Mouse (Mus musculus): Measurements from ENCODE around the gene Mbd3. TPM values are rescaled to one million over a fixed set of nuclear protein-coding genes. Genes with fewer than 3 reads are reported as not detected.
"Not testable (repeated sequence)": the region's sequence is repeated elsewhere in the genome, so short reads cannot be mapped to it uniquely, and the experiment has no call there.

Mbd3 gene
- total RNA-seq, 4 experiments from 2014 or later: 92.9 to 107 (median 97.0) TPM

DNA sequence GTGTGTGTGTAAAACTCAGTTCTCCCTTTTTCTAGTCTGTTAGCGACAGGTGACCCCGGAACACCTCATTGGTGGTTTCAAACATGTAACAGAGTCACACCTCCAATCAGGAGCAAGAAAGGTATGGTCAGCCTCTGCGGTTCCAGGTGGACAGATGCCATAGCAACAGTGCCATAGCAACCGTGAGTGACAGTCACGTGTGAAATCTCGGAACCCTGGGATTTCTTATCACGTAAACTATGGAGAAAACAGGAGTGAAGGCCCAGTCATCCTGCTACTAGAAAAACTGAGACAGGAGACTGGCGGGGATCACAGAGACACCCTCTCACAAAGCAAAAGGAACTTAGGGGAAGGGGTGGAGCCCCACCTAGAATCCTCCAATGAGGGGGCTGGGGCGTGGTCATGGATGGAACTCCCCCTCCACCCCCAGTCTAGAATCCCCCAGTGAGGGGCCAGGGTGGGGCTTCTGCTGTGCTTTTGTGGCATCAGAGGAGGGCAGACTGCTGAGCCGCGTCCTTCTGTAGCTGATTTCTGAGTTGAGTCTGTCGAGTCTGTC is 27.9 kb downstream of the Mbd3 start:
- DNase-seq (ENCODE audit: low spot score): no peak

DNA sequence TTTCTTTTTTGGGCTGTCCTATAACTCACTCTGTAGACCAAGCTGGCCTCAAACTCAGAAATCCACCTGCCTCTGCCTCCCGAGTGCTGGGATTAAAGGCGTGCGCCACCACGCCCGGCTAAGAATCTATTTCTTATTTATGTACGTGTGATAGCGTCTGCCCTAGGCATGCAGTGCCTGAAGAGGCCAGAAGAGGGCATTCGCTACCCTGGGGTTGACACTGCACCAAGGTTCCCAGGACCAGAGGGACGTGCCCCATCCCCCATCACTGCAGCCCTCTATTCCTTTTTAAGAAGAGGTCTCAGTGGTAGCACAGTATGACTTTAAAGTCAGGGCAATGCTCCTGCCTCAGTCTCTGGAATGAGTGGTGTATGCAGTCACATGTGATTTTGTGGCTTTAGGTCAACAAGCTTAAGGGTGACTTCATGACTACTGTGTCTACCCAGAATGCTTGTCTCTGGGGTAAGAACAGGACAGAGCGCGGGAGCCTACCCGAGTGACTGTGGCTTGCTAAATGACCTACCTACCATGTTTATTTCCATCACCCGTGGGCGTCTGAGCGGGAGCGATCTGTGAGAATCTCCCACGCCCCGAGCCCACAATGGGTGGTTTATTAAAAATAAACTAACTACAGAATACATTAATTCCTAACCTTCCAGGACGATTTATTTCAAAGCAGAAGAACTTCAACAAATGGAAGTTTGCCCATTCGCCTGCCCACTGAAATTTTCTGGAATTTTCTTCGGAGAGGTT is 29.2 kb downstream of the Mbd3 start:
- DNase-seq (ENCODE audit: low spot score): no peak

DNA sequence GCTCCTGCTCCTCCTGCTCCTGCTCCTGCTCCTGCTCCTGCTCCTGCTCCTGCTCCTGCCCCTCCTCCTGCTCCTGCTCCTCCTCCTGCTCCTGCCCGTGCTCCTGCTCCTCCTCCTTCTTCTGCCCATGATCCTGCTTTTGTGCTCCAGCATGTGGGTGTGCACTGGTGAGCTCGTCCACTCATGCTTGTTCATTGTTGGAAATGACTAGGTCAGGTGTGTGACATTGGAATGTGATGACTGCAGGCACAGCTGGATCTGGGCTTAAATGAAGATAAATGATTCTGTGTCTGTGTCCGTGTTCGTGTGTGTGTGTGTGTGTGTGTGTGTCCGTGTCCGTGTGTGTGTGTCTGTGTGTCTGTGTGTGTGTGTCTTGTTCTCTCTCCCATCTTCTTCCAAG is 31.0 kb downstream of the Mbd3 start:
- DNase-seq (ENCODE audit: low spot score): no peak

DNA sequence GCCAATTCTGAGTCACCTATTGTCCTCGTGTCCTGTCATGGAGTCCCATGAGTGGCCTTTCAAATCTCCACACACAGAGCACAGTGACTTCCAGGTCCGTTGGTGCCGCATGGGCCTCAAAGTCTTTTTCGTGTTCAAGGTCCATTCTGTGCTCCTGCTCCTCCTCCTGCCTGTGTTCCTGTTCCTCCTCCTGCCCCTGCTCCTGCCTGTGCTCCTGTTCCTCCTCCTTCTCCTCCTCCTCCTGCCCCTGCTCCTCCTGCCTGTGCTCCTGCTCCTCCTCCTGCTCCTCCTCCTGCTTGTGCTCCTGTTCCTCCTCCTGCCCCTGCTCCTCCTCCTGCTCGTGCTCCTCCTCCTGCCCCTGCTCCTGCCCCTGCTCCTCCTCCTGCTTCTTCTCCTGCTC is 31.4 kb downstream of the Mbd3 start:
- no peak for DNase-seq (ENCODE audit: low spot score)

DNA sequence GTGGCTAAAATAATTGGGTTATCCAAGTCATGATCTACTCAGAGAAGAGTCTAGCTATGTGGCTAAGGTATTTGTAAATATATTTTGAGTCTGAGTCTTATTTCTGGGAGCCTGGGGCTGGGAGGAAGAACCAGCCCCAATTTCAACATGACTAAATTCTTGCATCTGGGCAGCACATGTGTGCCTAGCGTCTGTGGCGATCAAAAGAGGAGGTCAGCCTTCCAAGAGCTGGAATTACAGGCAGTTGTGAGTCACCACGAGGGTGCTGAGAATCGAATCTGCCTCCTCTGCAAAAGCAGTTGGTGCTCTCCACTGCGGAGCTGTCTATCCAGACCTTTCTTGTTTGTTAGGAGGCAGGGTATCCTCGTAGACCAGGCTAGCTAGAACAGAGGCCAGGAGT is 33.6 kb downstream of the Mbd3 start:
- DNase-seq (ENCODE audit: low spot score): no peak

DNA sequence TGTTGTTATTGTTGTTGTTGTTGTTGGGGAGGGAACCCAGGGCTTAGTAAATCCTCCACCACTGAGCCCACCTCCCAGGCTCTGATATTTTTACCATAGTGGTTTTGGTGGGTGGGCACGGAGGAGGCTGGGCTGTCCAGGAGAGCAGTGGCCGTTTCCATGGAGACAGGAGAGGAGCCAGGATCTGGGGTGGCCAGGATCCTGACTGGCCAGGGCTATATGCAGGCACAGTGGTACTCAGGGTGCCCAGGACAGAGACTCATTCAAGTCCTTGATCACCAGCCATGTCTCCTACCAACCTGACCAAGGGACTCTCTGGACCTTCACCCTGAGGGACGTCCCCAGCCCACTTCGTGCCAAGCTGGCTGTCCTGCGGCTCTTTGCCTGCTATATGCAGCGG is 35.6 kb downstream of the Mbd3 start:
- no peak for DNase-seq (ENCODE audit: low spot score)

DNA sequence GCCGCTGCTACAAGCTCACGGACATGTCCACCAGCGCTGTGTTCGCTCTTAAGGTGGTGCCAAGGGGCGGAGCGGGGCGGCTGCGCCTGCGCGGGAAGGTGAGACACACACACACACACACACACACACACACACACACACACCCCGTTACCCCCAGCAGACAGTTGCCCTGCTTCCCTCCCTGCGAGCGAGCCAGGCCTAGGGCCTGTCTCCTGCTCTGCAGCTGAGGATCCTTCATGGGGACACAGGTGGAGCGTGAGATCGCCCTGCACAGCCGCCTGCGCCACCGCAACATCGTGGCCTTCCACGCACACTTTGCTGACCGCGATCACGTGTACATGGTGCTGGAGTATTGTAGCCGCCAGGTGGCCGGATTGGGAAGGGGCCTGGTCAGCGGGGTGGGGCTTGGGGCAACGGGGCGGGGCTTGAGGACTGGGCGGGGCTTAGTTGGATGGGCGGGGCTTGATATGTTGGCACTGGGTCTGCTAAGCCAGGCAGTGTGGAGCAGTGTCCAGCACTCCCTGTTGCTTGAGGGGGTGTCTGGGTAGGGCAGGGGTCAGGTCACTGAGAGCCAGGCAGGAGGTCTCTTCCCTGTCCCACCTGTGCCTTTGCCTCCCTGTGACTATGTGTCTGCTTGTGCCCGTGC is 41.2 kb downstream of the Mbd3 start:
- DNase-seq (ENCODE audit: low spot score): no peak

DNA sequence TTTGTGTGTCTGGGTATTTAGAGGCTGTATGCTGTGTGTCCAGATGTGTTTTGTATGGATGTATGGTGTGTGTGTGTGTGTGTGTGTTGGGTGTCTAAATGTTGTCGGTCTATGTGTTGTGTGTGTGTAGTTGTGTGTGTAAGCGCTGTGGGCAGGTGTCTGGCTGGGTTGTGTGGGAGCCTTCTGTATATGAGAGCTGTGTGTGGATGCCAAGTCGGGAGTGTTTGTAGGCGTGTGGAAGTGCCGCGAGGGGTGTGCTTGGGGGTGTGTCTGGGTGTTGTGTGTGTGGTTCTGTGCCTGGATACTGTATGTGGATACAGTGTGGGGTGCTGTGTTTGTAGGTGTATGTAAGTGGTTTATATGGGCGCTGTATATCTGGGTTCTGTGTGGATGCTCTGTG is 42.0 kb downstream of the Mbd3 start:
- no peak for DNase-seq (ENCODE audit: low spot score)

DNA sequence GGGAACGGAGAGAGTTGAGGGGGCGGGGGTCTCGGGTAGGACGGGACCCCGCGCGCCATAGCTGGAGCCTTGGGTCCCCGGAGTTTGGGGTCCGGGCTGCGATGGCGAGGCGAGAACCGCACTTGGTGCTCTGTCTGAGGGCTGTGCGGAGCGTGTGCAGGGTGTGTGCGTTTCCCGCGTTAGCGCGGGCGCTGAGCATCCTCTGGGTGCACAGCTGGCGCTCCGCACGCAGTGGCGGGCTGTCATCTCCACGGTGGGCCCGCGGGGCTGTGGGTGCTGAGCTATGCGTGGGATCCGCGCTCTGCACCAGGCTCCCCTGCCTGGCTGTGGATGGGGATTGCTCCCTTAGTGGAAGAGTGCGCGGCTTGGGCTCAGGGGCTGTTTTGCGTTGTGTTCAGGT is 42.6 kb downstream of the Mbd3 start:
- DNase-seq (ENCODE audit: low spot score): no peak

DNA sequence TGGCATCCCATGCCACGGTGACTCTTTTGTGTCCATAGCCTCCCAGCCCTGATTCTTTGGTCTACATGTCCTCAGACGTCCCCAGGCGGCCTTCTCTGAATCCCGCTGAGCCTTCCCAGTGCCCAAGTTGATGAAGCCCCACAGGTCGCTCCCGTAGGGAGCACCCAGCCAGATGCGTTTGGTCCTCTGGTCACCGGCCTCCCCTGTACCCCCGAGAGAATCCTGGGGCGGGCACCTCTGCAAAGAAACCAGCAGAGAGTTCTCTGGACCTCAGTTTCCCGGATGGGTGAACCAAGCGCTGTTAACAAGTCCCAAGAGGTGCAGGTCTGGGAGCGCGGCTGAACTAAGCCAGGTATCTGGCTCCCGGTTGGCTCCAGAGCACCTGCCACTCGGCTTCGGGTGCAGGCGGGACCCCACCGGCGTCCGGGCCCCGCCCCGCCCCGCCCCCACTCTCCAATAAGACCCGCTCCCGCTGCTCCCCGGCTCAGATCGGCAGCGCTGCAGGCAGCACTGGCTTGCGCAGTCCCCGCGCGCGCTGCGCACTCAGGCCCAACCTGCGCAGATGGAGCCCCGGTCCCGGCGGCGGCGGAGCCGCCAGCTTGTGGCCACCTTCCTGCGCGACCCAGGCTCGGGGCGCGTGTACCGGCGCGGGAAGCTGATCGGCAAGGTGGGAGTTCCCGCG is 43.2 kb downstream of the Mbd3 start, which contains the start of gene Plk5:
TSS of gene Plk5 (plus strand) at position 459 of the 682 bp plus-strand sequence.
- no peak for DNase-seq (ENCODE audit: low spot score)

DNA sequence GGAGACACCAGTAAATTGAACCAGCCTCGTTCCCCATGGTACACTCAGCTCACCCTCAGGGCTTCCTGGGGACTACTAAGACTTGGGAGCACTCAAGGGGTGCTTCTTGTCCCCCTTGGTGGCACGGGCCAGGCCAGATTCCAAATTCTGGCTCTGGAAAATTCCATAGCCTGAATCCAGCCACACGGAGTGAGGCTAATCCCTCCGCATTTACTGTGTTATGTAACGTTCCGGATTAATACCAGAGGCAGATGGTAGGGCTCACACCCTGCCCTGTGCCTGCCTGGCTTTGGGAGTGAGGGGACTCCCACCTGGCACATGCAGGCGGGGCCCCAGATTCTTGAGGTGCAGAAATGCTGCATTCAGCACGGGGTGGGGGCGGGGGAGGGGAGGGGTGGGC is 43.9 kb downstream of the Mbd3 start:
- no peak for DNase-seq (ENCODE audit: low spot score)

DNA sequence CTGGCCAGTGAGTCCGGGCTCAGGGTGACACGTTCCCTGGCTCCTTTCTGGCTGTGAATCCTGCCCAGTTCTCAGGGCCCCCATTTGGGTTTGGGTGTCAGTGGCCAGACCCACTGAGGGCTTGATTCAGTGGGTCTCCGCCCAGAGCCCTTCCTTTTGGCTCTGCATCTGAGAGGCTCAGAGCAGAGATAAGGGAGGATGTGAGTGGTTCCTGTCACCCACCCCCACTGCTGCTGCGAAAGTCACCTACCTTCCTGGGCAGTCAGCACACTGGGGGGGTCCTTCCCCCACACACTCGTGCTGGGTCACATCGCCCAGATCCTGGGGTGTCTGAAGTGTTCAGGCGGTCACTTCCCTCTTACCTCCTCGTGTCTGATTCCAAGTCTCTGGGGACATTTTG is 46.6 kb downstream of the Mbd3 start:
- DNase-seq (ENCODE audit: low spot score): no peak

DNA sequence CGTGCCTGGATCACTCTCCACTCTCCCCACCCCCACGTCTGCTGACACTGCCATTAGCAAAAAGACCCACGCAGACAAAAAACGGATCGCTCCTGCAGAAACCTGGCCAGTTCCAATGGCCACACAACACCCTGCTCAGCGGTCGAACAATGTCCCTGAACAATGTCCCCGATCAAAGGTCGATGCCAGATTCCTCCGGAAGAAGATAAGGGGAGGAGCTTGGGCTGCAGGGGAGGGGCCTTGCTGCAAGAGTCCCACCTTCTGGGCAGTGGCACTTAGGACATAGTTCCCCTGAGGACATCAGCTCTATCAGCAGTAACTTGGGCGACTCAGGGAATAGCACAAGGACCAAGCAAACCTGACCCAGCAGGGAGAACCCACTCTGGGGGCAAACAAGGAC is 47.5 kb downstream of the Mbd3 start:
- no peak for DNase-seq (ENCODE audit: low spot score)

DNA sequence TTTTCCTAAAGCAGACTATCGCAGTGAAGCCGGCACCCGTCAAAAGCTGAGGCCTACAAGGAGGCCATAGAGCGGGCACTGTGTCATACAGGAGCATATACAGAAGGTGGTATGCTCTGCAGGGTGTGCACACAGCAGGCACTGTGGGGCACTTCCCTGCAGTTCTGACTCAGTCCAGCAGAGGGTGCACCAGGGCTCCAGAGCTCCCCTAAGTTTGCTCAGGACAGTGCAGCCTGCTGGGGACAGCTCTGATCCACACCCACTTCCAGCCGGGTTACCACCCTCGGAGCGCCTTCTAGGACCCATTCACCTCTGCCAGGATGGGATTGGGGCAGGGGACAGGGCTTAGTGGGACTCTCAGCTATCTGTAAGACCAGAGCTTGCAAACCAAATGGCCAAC is 49.1 kb downstream of the Mbd3 start:
- DNase-seq (ENCODE audit: low spot score): peak; percentile 81

DNA sequence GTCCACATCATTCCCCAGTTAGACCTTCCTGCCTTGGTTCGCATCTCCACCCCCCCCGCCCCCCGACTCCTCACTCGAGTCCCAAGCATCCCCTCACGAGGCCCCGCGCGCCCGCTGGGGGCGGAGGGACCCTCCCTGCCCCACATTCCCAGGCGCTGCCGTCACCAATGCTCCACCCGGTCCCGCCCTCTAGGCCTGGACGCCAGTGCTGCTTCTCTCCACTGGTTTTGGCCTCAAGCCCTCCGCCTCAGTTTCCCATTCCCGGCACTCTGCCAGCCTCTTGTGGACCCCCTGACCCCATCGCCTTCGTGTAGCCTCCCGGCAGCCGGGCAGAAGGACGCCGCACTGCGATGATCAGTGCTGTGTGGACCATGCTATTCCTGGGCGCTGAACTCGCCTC is 50.4 kb downstream of the Mbd3 start:
- no peak for DNase-seq (ENCODE audit: low spot score)

DNA sequence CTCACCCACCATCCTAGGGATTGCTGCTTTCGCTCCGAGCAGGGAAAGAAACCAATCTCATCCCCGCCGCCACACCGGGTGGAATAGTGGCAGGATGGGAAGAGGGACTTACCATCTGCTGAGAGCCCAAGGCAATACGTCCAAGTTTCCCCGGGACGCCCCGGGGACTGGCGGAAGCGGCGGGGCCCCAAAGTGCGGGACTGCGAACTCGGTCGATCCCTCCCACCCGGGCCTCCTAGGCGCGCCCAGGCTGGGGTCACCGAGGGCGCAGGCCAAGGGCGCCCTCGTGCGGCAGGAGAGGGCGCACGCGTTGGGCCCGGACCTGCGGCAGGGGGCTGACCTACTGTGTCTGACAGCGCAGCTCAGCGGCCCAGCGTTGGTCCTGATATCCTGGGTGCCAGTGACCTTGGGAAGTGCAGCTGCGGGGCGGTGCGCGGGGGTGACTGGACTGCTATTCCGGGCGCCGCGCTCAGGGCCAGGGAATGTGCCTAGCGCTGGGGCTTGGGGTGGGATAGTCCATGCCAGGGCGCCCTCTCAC is 51.0 kb downstream of the Mbd3 start, which contains the start of gene Adamtsl5:
TSS of gene Adamtsl5 (minus strand) at position 169 of the 538 bp plus-strand sequence.
- DNase-seq (ENCODE audit: low spot score): peak; percentile 72

DNA sequence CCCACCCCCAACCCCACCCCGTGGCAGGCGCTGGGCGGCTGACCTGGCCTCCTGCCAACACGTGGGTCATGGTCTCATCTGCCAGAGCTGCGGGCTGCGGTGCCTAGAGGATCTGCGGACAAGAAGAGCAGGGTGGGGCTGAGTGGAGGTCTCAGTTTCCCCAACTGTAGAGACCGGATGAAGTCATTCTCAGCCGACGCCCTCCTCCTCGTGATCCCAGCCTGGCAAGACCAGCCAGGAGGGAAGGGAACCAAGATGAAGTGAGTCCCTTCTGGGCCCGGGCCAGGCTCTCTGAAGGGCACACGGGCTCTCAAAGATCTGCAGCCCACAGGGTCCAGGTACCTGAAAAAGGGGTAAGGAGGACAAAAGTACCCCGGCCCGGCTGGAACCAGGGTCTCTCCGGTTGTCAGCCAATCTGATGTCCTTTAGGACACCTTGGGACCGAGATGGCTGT is 51.8 kb downstream of the Mbd3 start:
- DNase-seq (ENCODE audit: low spot score): no peak

DNA sequence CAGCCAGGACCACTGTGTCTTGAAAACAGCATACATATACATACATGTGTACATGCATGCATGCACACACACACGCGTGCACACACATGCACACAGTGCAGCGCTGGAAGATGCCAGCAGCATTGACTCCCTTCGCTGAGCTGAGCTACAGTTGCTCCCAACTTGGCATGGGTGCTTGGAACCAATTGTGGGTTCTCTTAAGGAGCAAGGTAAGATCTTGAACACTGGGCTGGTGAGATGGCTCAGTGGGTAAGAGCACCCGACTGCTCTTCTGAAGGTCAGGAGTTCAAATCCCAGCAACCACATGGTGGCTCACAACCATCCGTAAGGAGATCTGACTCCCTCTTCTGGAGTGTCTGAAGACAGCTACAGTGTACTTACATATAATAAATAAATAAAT is 53.4 kb downstream of the Mbd3 start:
- not testable (repeated sequence) for DNase-seq (ENCODE audit: low spot score)

DNA sequence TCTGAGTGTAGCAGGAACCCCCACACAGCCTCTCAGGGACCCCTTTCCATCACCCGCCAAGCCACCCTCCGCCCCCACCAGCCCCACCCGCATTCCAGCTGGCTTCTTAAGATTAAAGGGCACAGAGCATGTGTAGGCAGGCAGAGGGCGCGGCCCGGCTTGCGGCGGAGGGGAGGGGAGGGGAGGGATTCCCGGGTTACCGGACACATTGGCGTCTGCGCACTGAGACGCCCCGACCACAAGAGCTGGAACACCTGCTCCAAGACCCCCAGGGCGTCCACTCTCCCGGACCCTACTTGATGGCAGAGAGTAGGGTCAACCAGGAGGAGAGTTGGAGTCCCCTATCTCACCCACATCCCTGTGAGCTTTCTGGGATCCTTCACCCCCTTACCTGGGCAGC is 54.2 kb downstream of the Mbd3 start:
- no peak for DNase-seq (ENCODE audit: low spot score)

DNA sequence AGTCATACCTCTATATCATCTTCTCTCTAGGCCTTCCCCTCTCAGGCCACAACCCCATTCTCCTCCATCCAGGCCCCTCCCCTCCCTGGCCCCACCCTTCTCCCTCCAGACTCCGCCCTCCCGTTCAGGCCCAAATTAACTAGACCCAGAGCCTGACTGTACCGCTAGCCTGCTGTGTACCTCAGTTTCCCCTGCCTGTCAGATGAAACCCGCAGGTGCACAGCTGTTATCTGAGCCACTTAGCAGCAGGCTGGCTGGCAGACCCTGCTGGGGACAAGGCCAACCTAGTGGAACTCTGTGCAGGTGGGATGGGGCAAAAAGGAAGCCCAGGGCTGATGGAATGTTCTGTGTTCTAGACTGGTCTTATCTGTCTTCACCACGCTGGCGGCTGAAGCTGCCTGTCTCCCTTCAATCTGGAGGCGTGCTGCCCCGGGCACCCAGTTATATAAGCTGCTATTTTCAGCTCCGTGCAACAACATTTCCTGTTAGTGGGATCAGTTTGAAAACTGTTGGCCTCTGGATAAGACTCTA is 55.2 kb downstream of the Mbd3 start:
- DNase-seq (ENCODE audit: low spot score): peak; percentile 46

DNA sequence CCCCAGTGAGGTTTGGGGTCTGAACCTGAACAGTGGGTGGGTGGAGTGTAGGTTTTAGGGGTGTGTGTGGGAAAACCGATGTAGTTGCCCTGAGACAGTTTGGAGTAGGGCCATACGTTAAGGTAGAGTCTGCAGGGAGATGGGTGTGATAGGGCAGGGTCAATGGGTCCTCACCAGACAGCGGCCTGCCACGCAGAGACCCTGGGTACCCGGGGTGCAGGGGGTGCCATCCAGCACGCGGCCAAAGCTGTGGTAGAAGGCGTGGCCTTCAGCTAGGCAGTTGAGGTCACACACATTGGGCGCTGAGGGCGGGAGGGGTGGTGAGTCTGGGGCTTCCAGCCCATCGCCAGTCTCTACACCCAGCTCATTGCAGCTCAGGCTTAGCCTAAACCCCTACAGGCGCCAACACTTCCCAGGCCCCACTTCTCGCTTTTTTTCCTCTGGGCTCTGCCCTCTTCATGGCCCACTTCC is 55.9 kb downstream of the Mbd3 start:
- no peak for DNase-seq (ENCODE audit: low spot score)
